Mouse (Mus musculus) c-Kit-positive CD71-positive TER-119-negative erythroid progenitor cells, embryonic 14.5 days (primary cell): Measurements from ENCODE around the gene Uqcrq.

Experiments used
- DNase-seq: peaks from one replicate; pipeline ENCODE4 v3.0.0-alpha.2; 2013; ENCODE audit warnings: low read depth

The Uqcrq gene

DNA sequence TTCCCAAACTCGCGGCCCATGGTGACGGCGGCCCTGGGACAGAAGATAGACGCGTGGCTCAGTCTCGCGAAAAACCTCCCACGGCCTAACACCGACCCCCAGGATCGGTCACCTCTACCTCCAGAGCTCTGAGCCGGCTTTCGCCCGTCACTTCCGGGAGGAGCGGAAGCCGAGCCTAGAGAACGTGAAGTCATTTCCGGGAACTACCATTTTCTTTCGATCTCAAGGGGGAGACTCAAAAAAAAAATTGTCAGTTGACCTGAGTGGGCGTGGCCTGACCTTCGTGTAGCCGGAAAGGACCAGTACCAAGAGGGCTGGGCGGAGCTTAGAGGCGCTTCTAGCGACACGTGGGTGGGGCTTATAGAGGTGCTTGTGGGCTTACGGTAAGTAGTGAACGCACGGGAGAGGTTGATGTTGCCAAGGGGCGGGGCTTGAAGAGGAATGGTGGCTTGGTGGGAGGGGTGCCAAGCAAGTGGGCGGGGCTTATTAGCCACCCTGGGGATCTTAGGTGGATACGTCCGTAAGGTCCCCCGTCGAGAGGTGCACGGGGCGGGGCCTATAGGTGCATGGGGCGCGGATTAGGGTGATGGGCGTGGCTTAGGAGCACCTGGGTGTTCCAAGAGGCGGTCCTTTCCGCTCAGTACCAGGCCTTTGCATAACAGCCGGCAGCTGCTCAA is at the start of gene Uqcrq, which contains the start of gene Gdf9:
Gene Uqcrq, minus strand, starts transcription at position 162 of the 677 bp plus-strand sequence.
Gene Gdf9, plus strand, starts transcription at position 354 of the 677 bp plus-strand sequence.
- DNase-seq, result peak; percentile 100

DNA sequence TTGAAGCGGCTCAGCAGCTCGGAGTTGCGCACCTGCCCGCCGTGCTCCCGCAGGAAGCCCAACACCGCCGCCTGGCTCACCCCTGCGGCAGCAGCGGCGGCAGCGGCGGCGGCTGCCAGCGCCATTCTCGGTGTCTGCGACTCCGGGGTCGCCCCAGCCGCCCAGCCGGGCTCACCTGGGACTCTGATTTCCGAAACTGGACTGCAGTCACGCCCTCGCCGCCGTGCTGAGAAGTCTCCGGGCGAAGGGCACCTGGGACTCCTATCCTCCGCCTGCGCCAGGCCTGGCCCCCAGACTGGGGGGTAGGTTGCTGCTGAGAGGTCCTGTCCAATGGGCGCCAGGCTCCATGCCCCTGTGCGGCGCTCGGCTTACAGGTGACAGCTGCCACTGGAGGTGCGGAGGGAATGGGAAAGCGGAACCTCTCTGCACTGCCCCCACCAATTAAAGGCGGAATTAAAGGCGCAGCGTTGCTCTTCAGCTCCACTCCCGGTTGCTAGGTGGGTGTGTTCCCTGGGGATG is 49.2 kb upstream of the Uqcrq start, which contains the start of the genes Gm9945 and Sowaha:
Gene Gm9945, plus strand, starts transcription at position 384 of the 519 bp plus-strand sequence.
Gene Sowaha, minus strand, starts transcription at position 492 of the 519 bp plus-strand sequence.
- no peak for DNase-seq

DNA sequence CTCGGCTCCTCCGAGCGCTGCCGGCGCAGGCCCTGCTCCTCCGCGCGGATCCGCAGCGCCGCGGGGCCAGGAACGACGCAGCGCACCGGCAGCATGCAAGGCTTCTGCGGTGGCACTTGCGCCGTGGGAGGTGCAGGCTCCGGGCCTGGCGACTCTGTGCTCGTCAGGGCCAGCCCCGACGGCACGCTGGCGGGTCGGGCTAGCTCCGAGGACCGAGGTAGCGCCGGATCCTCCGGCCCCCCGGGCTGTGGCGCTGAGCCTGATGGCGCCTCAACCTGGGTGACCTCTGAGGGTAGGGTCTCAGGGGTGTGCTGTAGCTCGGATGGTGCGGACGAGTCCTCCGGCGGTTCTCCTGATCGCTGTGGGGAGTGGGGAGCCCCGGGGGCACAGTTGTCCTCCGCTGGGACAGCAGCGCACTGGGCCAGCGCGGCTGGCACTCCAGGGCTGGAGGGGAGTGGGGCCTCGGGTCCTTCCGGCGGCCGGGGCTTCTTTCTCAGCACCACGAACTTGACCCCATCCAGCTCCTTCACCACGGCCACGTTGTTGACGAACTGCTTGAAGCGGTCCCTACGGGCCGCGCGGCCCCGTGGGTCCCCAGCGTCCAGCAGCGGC is 48.6 kb upstream of the Uqcrq start:
- DNase-seq, result no peak

DNA sequence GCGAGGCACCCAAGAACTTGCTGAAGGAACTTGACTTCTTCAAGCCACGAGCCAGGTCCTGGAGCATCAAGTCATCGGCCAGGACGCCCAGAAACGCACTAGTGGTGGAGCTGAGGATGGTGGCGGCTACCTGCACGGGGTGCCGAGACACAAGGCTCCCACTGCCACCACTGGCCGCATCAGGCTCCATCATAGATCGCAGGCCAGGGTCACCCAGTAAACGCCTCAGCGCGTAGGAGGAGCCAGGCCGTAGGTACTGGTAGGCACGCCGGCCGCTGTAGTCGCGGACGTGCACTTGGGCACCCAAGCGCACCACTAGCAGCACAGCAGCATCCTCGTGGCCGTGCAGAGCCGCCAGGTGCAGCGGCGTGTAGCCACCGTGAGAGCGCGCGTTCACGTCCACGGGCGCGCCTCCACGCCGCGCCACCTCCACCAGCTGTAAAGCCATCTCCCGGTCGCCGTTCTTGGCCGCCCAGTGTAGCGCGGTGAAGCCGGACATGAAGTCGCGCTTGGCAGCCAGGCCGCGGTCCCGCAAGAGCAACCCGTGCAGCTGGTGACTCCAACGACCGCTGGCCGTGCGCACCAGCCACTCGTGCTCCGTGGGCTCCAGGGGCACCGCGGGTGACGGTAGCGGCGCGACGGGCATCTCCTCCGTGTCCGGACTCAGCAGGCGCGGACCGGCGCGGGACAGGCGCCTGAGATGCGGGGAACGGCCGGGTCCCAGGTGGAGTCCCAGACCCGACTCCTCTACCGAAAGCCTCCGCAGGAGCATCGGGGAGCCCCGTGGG is 47.9 kb upstream of the Uqcrq start:
- no peak for DNase-seq

DNA sequence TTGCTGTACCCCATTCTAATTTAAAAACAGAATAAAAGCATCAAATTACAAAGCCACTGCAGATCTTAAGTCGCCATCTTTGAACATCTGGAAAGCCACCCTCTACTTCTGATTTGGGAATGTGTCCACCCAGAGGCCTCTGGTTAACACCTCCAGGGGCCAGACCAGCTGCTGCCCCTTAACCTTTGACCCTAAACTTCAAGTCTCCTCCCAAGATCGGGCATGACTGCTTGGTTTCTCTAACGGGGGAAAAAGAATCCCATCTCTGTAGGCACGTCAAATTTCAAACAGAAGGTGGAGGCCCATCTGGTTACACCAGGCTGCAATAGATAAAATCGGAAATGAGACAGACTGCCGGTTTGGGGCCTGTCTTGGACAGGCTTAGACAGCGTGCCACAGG is 47.2 kb upstream of the Uqcrq start:
- DNase-seq, result no peak

DNA sequence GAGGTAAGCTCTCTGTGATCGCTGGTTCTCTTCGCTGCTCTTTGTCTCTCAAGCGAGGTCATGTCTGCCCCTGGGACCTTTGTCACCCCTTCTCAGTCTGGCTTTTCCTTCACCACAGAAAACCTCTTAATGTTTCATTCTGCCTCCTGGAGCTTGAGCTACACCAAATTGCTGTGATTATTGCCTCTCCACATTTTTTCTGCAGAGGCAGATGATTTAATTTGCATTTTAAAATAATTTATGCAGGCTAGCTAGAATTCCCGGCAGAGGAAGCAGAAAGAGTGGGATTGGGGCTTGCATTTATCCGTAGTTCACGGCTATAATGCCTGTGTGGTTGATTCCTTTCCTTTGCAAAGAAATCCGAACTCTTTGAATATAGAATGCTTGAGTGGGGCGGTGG is 45.0 kb upstream of the Uqcrq start:
- DNase-seq, result no peak

GRCm38 (mm10) chr11:53472709-53473108 is 42.1 kb upstream of the Uqcrq start:
- no peak for DNase-seq

DNA sequence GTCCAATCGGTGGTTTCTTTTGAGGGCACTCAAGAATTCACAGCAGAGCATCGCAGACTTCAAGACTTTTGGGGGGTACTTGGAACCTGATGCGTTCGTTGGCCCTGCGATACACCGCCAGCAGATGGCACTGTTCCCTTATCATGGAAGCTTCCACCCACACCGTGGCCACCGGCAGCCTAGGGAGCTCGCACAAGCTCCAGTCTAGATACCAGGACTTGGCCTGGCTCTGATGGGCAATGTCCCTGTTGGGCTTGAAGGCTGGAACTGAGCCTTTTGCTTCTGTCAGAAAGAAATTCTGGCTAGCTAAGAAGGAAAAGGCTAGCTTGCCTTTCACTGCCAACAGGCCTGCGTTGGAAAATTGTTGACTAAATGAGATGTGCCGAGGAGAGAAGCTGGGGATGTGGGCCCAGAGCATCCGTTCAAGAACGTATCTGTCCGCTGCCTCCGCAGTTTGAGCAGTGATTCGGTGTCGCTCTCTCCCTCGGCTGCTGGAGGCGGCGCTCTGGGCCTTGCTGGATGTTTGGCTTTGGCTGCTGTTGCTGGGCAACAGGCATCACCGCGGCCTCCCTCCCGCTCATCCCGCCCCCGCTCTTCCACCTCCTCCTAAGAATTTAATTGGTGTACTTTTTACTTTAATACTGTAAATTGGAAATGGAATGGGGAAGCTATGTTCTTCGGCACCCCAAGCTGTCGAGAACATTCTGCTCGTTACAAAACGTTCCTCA is 39.5 kb upstream of the Uqcrq start, which contains the start of gene Gm9837:
Gene Gm9837, minus strand, starts transcription at position 512 of the 728 bp plus-strand sequence.
- DNase-seq, result peak; percentile 86

GRCm38 (mm10) chr11:53469294-53469967 is 38.8 kb upstream of the Uqcrq start:
- DNase-seq, result no peak

GRCm38 (mm10) chr11:53466231-53466971 is 35.8 kb upstream of the Uqcrq start:
- no peak for DNase-seq

DNA sequence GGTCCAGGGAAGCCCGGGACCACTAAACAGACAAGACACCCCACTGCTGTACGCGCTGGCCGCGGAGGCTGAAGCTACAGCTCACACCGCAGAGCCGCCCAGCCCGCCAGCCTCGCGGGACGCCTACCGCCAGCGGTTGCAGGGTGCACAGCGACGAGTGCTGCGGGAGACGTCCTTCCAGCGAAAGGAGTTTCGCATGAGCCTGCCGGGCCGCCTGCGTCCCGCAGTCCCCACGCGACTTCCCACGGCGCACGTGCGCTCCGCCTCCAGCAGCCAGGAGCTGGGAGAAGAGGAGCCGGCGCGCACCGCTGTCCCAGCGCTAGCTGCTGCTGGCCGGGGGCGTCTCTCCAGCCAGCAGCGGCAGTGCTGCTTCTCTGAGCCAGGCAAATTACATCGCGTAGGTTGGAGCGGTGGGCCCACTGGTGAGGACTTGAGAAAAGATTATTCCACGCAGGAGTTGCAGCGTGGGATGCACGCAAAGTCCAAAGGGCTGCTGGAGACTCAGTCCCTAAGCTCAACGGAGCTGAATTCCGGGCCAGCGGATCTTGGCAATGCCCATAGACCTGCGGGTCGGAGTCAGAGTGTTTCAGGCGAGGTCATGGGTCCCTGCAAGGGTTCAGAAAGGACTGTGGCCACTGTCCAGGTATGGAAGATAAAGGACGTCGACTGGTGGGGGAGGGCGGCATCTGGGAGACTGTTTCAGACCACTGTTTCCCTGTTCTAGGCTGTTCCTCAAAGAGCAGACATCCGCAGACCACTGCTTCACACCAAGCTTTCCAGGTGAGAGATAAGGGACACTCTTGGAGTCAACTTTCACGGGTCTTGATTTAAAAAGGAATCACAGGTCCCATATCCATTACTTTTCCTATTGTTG is 33.2 kb upstream of the Uqcrq start:
- no peak for DNase-seq

- no peak for DNase-seq
These were observed 31.1 kb upstream of the Uqcrq start for GRCm38 (mm10) chr11:53461727-53462126.

GRCm38 (mm10) chr11:53460192-53460591 is 29.6 kb upstream of the Uqcrq start:
- DNase-seq, result no peak

- DNase-seq, result no peak
These were observed 28.4 kb upstream of the Uqcrq start for GRCm38 (mm10) chr11:53458996-53459395.

DNA sequence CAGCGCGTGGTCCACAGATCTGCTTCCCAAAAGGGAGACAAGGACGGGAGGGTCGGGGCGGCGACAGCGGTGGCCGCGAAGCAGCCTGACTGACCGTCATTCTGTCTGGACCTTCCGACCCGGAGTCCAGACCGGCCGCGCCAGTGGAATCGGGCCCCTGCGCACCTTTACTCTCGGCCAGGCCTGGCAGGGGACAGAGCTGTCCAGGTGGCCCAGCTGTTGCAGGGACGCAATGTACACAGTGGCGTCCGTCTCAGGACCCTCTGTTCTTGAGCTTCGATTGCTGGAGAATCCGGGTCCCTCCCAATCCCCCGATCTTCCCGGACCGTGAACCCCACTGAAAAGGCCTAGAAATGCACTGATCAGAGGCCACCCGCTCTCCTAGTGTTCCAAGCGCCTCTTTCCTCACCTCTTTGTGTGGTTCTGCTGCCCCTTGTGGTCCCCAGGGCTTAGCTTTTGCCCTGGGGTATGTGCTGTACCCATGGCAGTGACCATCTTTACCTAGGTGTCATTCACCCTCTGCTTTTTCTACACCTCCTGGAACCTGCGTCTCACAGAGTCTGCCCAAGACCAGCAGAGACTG is 26.8 kb upstream of the Uqcrq start:
- no peak for DNase-seq

- DNase-seq, result no peak
These were observed 26.1 kb upstream of the Uqcrq start, which contains the start of the genes Gm10447 and Shroom1 for GRCm38 (mm10) chr11:53456474-53457371. Gm10447 (minus strand) TSS chr11:53457110. Shroom1 (plus strand) TSS chr11:53457205.

DNA sequence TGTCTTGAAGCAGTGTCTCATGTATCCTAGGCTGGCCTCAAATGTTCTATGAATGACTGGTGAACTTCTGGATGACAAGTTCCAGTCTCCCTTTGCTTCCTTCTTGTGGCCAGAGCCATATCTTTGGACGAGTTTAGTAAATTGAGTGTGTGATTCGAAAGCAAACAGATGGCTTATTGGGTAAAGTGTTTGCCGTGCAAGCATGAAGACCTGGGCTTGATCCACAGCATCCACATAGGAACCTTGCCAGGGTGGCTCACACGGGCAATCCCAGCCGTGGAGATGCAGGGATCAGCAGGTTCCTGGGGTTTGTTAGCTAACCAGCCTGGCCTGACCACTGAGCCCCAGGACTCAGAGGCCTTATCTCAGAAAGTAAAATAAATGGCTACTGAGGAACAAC is 22.4 kb upstream of the Uqcrq start:
- no peak for DNase-seq

GRCm38 (mm10) chr11:53452396-53452795 is 21.8 kb upstream of the Uqcrq start:
- DNase-seq, result no peak
